Mouse (Mus musculus): ENCODE data around the gene Ptprt. TPM values are rescaled to one million over a fixed set of nuclear protein-coding genes. Genes with fewer than 3 reads are reported as not detected.

Ptprt gene
- total and polyA plus RNA-seq, 3 experiments = 0.76 TPM; not detected in 2

GRCm38 (mm10) chr2:162698068-162698467, 37.1 kb upstream of the Ptprt start:
- Histone ChIP-seq H3K4me1 (ENCODE audit: control insufficient read depth in 1 of 2, insufficient read depth in 2 of 2) (no peaks in the 10 kb centered on the region), H3K27ac (ENCODE audit: insufficient read depth, low read depth) (no peak overlapping the region), H3K9ac (ENCODE audit: insufficient read depth, low read depth) (no peak overlapping the region), H3K9me3 (replicated peaks; ENCODE audit: low read length) (peaks cover 84% of the 10 kb centered on the region), H3K27me3 (replicated peaks) (no peaks in the 10 kb centered on the region), H3K4me3 (replicated peaks in 1 of 3; ENCODE audit: low read depth in 2 of 3, low read length in 2 of 3, poor library complexity in 1 of 3) (no peak overlapping the region), H3K79me2 (replicated peaks; ENCODE audit: control insufficient read depth, extremely low read depth, insufficient read depth, poor library complexity, severe bottlenecking) (no peaks in the 10 kb centered on the region), H3K36me3 (replicated peaks in 1 of 2; ENCODE audit: control insufficient read depth in 1 of 2, insufficient read depth in 1 of 2, low read length in 1 of 2) (no peaks in the 10 kb centered on the region), H3K4me2 (ENCODE audit: insufficient read depth, low read depth, poor library complexity, severe bottlenecking) (no peak overlapping the region)
- DNase-seq (ENCODE audit: extremely low read depth) = no peak
- in situ Hi-C loops (cut with MboI; ENCODE audit: low pct_ligation_motif_present, low pct_unique_long_range_greater_than_20kb, low sequenced_read_pairs) = no loop called here
- TF ChIP-seq MEF2A (IDR thresholded peaks at IDR 0.05; ENCODE audit: borderline replicate concordance, low read depth, low read length) = no peak
- no peak for TF ChIP-seq TCF12 (IDR thresholded peaks at IDR 0.05; ENCODE audit: low read depth, low read length)
- TF ChIP-seq NRF1 (IDR thresholded peaks at IDR 0.05; ENCODE audit: low read depth, low read length) = no peak
- no peak for TF ChIP-seq CTCF (conservative IDR thresholded peaks at IDR 0.05 in 1 of 2, IDR thresholded peaks at IDR 0.05 in 1 of 2; ENCODE audit: low read depth in 2 of 2, low read length in 2 of 2)
- no peak for TF ChIP-seq JUN (IDR thresholded peaks at IDR 0.05; ENCODE audit: insufficient read depth, low read depth, low read length)
- TF ChIP-seq MXI1 (IDR thresholded peaks at IDR 0.05; ENCODE audit: low read depth, low read length) = no peak
- no peak for TF ChIP-seq POLR2A (IDR thresholded peaks at IDR 0.05; ENCODE audit: low read depth, low read length)
- no peak for TF ChIP-seq CHD1 (IDR thresholded peaks at IDR 0.05; ENCODE audit: low read depth, low read length)
- no peak for TF ChIP-seq SIN3A (IDR thresholded peaks at IDR 0.05; ENCODE audit: low read length)
- no peak for TF ChIP-seq HCFC1 (IDR thresholded peaks at IDR 0.05; ENCODE audit: low read depth, low read length)
- TF ChIP-seq KAT2A (IDR thresholded peaks at IDR 0.05; ENCODE audit: insufficient replicate concordance, low read length) = no peak
- TF ChIP-seq RCOR1 (conservative IDR thresholded peaks at IDR 0.05; ENCODE audit: low read depth, low read length) = no peak
- TF ChIP-seq ELF1 (IDR thresholded peaks at IDR 0.05; ENCODE audit: low read depth, low read length) = no peak
- no peak for TF ChIP-seq JUND (conservative IDR thresholded peaks at IDR 0.05; ENCODE audit: low read depth, low read length)
- no peak for TF ChIP-seq ZNF384 (IDR thresholded peaks at IDR 0.05; ENCODE audit: low read depth, low read length)
- TF ChIP-seq IRF4 (IDR thresholded peaks at IDR 0.05; ENCODE audit: low read depth, low read length) = no peak
- no peak for TF ChIP-seq ZMIZ1 (IDR thresholded peaks at IDR 0.05; ENCODE audit: low read depth, low read length)
- no peak for TF ChIP-seq EP300 (IDR thresholded peaks at IDR 0.05; ENCODE audit: low read length)
- no peak for TF ChIP-seq CHD2 (IDR thresholded peaks at IDR 0.05; ENCODE audit: low read length)
- TF ChIP-seq TBP (conservative IDR thresholded peaks at IDR 0.05; ENCODE audit: low read depth, low read length) = no peak
- dilution Hi-C loops (cut with MboI; ENCODE audit: extremely low pct_ligation_motif_present, extremely low pct_unique_long_range_greater_than_20kb, low sequenced_read_pairs) = no loop called here

GRCm38 (mm10) chr2:162697151-162697550, 36.2 kb upstream of the Ptprt start:
- DNase-seq (ENCODE audit: extremely low read depth) = no peak
- Histone ChIP-seq H3K27me3 (replicated peaks) (no peaks in the 10 kb centered on the region), H3K9ac (ENCODE audit: insufficient read depth, low read depth) (no peak overlapping the region), H3K4me2 (ENCODE audit: insufficient read depth, low read depth, poor library complexity, severe bottlenecking) (no peak overlapping the region), H3K79me2 (replicated peaks; ENCODE audit: control insufficient read depth, extremely low read depth, insufficient read depth, poor library complexity, severe bottlenecking) (no peaks in the 10 kb centered on the region), H3K4me3 (replicated peaks in 1 of 3; ENCODE audit: low read depth in 2 of 3, low read length in 2 of 3, poor library complexity in 1 of 3) (no peak overlapping the region), H3K4me1 (ENCODE audit: control insufficient read depth in 1 of 2, insufficient read depth in 2 of 2) (no peaks in the 10 kb centered on the region), H3K36me3 (replicated peaks in 1 of 2; ENCODE audit: control insufficient read depth in 1 of 2, insufficient read depth in 1 of 2, low read length in 1 of 2) (no peaks in the 10 kb centered on the region), H3K9me3 (replicated peaks; ENCODE audit: low read length) (peaks cover 87% of the 10 kb centered on the region), H3K27ac (ENCODE audit: insufficient read depth, low read depth) (no peak overlapping the region)
- in situ Hi-C loops (cut with MboI; ENCODE audit: low pct_ligation_motif_present, low pct_unique_long_range_greater_than_20kb, low sequenced_read_pairs) (no loop called here), dilution Hi-C loops (cut with MboI; ENCODE audit: extremely low pct_ligation_motif_present, extremely low pct_unique_long_range_greater_than_20kb, low sequenced_read_pairs) (no loop called here)
- TF ChIP-seq JUN (IDR thresholded peaks at IDR 0.05; ENCODE audit: insufficient read depth, low read depth, low read length) (no peak), GABPA (IDR thresholded peaks at IDR 0.05; ENCODE audit: insufficient replicate concordance, low read depth, low read length) (no peak), HCFC1 (IDR thresholded peaks at IDR 0.05; ENCODE audit: low read depth, low read length) (no peak), CHD2 (IDR thresholded peaks at IDR 0.05; ENCODE audit: low read length) (no peak), ZMIZ1 (IDR thresholded peaks at IDR 0.05; ENCODE audit: low read depth, low read length) (no peak), NELFE (IDR thresholded peaks at IDR 0.05; ENCODE audit: low read depth, low read length) (no peak), POLR2AphosphoS2 (IDR thresholded peaks at IDR 0.05; ENCODE audit: low read depth, low read length) (no peak), TBP (conservative IDR thresholded peaks at IDR 0.05; ENCODE audit: low read depth, low read length) (no peak)

All from CH12.LX (cell line).